Mouse (Mus musculus): ENCODE data around the gene Trmt1. TPM values are rescaled to one million over a fixed set of nuclear protein-coding genes. Genes with fewer than 3 reads are reported as not detected.

Trmt1 gene
- total RNA-seq, 1 experiment = 260 TPM

GRCm38 (mm10) chr8:84730541-84731370 lies 44.6 kb downstream of the Trmt1 start:
- H3K4me3 ChIP-seq (ENCODE audit: insufficient read depth in 1 of 2, low read depth in 1 of 2, low read length in 2 of 2, poor library complexity in 1 of 2, severe bottlenecking in 1 of 2) = peak overlapping the region in 1 of 2 experiments; percentile 13; a peak in 1 of 4 replicates
- H3K27ac ChIP-seq (ENCODE audit: insufficient read depth, low read depth, low read length, poor library complexity, severe bottlenecking) = no peak overlapping the region
- peaks cover 5 to 16% of the 10 kb centered on the region in 2 experiments; a peak in 3 of 4 replicates for H3K4me1 ChIP-seq (ENCODE audit: control insufficient read depth in 2 of 2, insufficient read depth in 2 of 2, low read length in 2 of 2, poor library complexity in 1 of 2)
- no peak for DNase-seq (ENCODE audit: low read depth, low spot score)
- in situ Hi-C loops (cut with MboI; ENCODE audit: low sequenced_read_pairs in 2 of 2, unreplicated experiment in 2 of 2) = no loop called here
- peak overlapping the region; percentile 12; the same call in 1 of the 2 replicates for H3K9ac ChIP-seq (ENCODE audit: insufficient read depth, low read depth, low read length, poor library complexity, severe bottlenecking)
- H3K9me3 ChIP-seq (ENCODE audit: control insufficient read depth, insufficient read depth, low read depth, low read length) = no peaks in the 10 kb centered on the region
- no peak for TF ChIP-seq ZC3H11A (IDR thresholded peaks at IDR 0.05; ENCODE audit: borderline replicate concordance, low read depth, low read length)
- no peaks in the 10 kb centered on the region for H3K36me3 ChIP-seq (ENCODE audit: control insufficient read depth, insufficient read depth, low read length, poor library complexity, severe bottlenecking)

- Histone ChIP-seq H3K36me3 (ENCODE audit: control insufficient read depth, insufficient read depth, low read length, poor library complexity, severe bottlenecking) (no peaks in the 10 kb centered on the region), H3K9ac (ENCODE audit: insufficient read depth, low read depth, low read length, poor library complexity, severe bottlenecking) (no peak overlapping the region), H3K9me3 (ENCODE audit: control insufficient read depth, insufficient read depth, low read depth, low read length) (no peaks in the 10 kb centered on the region), H3K4me1 (ENCODE audit: control insufficient read depth in 2 of 2, insufficient read depth in 2 of 2, low read length in 2 of 2, poor library complexity in 1 of 2) (peaks cover 5 to 10% of the 10 kb centered on the region in 2 experiments; a peak in 2 of 4 replicates), H3K27ac (ENCODE audit: insufficient read depth, low read depth, low read length, poor library complexity, severe bottlenecking) (no peak overlapping the region), H3K4me3 (ENCODE audit: insufficient read depth in 1 of 2, low read depth in 1 of 2, low read length in 2 of 2, poor library complexity in 1 of 2, severe bottlenecking in 1 of 2) (no peak overlapping the region)
- in situ Hi-C loops (cut with MboI; ENCODE audit: low sequenced_read_pairs in 2 of 2, unreplicated experiment in 2 of 2) = no loop called here
- no peak for DNase-seq (ENCODE audit: low read depth, low spot score)
- no peak for TF ChIP-seq ZNF384 (IDR thresholded peaks at IDR 0.05; ENCODE audit: low read depth, low read length)
- no peak for TF ChIP-seq HCFC1 (IDR thresholded peaks at IDR 0.05; ENCODE audit: borderline replicate concordance, insufficient read depth, low read length)
- no peak for TF ChIP-seq CHD2 (IDR thresholded peaks at IDR 0.05; ENCODE audit: low read depth, low read length)
- TF ChIP-seq ZC3H11A (IDR thresholded peaks at IDR 0.05; ENCODE audit: borderline replicate concordance, low read depth, low read length) = no peak
- TF ChIP-seq MAFK (IDR thresholded peaks at IDR 0.05; ENCODE audit: insufficient read depth, low read depth, low read length) = no peak
Measured at GRCm38 (mm10) chr8:84731371-84732177, 45.5 kb downstream of the Trmt1 start.

GRCm38 (mm10) chr8:84732545-84732944 lies 46.4 kb downstream of the Trmt1 start:
- H3K9ac ChIP-seq (ENCODE audit: insufficient read depth, low read depth, low read length, poor library complexity, severe bottlenecking) = no peak overlapping the region
- DNase-seq (ENCODE audit: low read depth, low spot score) = no peak
- no peak overlapping the region for H3K4me3 ChIP-seq (ENCODE audit: insufficient read depth in 1 of 2, low read depth in 1 of 2, low read length in 2 of 2, poor library complexity in 1 of 2, severe bottlenecking in 1 of 2)
- peaks cover 5 to 10% of the 10 kb centered on the region in 2 experiments; a peak in 2 of 4 replicates for H3K4me1 ChIP-seq (ENCODE audit: control insufficient read depth in 2 of 2, insufficient read depth in 2 of 2, low read length in 2 of 2, poor library complexity in 1 of 2)
- no peak overlapping the region for H3K27ac ChIP-seq (ENCODE audit: insufficient read depth, low read depth, low read length, poor library complexity, severe bottlenecking)
- no peaks in the 10 kb centered on the region for H3K9me3 ChIP-seq (ENCODE audit: control insufficient read depth, insufficient read depth, low read depth, low read length)
- in situ Hi-C loops (cut with MboI; ENCODE audit: low sequenced_read_pairs in 2 of 2, unreplicated experiment in 2 of 2) = no loop called here
- TF ChIP-seq ZC3H11A (IDR thresholded peaks at IDR 0.05; ENCODE audit: borderline replicate concordance, low read depth, low read length) (no peak), MAFK (IDR thresholded peaks at IDR 0.05; ENCODE audit: insufficient read depth, low read depth, low read length) (no peak), ZNF384 (IDR thresholded peaks at IDR 0.05; ENCODE audit: low read depth, low read length) (no peak), CHD2 (IDR thresholded peaks at IDR 0.05; ENCODE audit: low read depth, low read length) (no peak), HCFC1 (IDR thresholded peaks at IDR 0.05; ENCODE audit: borderline replicate concordance, insufficient read depth, low read length) (no peak)
- no peaks in the 10 kb centered on the region for H3K36me3 ChIP-seq (ENCODE audit: control insufficient read depth, insufficient read depth, low read length, poor library complexity, severe bottlenecking)

GRCm38 (mm10) chr8:84732996-84733395 lies 46.9 kb downstream of the Trmt1 start:
- H3K27ac ChIP-seq (ENCODE audit: insufficient read depth, low read depth, low read length, poor library complexity, severe bottlenecking) = no peak overlapping the region
- in situ Hi-C loops (cut with MboI; ENCODE audit: low sequenced_read_pairs in 2 of 2, unreplicated experiment in 2 of 2) = no loop called here
- H3K9me3 ChIP-seq (ENCODE audit: control insufficient read depth, insufficient read depth, low read depth, low read length) = no peaks in the 10 kb centered on the region
- DNase-seq (ENCODE audit: low read depth, low spot score) = no peak
- H3K4me1 ChIP-seq (ENCODE audit: control insufficient read depth in 2 of 2, insufficient read depth in 2 of 2, low read length in 2 of 2, poor library complexity in 1 of 2) = peaks cover 5 to 10% of the 10 kb centered on the region in 2 experiments; a peak in 2 of 4 replicates
- H3K36me3 ChIP-seq (ENCODE audit: control insufficient read depth, insufficient read depth, low read length, poor library complexity, severe bottlenecking) = no peaks in the 10 kb centered on the region
- H3K9ac ChIP-seq (ENCODE audit: insufficient read depth, low read depth, low read length, poor library complexity, severe bottlenecking) = no peak overlapping the region
- no peak overlapping the region for H3K4me3 ChIP-seq (ENCODE audit: insufficient read depth in 1 of 2, low read depth in 1 of 2, low read length in 2 of 2, poor library complexity in 1 of 2, severe bottlenecking in 1 of 2)
- TF ChIP-seq CHD2 (IDR thresholded peaks at IDR 0.05; ENCODE audit: low read depth, low read length) (no peak), HCFC1 (IDR thresholded peaks at IDR 0.05; ENCODE audit: borderline replicate concordance, insufficient read depth, low read length) (no peak), MAFK (IDR thresholded peaks at IDR 0.05; ENCODE audit: insufficient read depth, low read depth, low read length) (no peak), ZNF384 (IDR thresholded peaks at IDR 0.05; ENCODE audit: low read depth, low read length) (no peak), ZC3H11A (IDR thresholded peaks at IDR 0.05; ENCODE audit: borderline replicate concordance, low read depth, low read length) (no peak)

All from ES-E14 (cell line).